Mouse (Mus musculus) right cerebral cortex, adult 18-20 months (tissue): Measurements from ENCODE around the gene Gm17651.

ENCODE experiments used
- DNase-seq: peaks from one replicate; pipeline ENCODE4 v3.0.0; 2022; ENCODE audit warnings: mixed read lengths

Gm17651 gene

DNA sequence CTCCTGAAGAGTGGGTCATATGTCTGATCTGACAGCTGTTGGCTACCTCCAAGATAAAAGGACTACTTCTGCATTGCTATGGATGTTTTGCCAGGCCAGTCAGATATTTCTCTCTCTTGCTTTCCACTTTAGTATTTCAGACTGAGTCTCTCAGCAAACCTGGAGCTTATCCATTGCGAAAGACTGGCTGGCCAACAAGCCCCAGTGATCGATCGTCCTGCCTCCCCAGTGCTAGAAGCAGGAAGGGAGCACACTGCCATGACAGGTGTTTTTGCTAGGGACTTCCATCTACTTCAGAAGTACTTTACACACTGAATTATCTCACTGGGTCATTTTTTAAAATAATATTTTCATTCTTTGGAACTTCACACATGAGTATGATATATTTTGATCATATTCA lies 3.9 kb upstream of the Gm17651 start:
- DNase-seq, result no peak

DNA sequence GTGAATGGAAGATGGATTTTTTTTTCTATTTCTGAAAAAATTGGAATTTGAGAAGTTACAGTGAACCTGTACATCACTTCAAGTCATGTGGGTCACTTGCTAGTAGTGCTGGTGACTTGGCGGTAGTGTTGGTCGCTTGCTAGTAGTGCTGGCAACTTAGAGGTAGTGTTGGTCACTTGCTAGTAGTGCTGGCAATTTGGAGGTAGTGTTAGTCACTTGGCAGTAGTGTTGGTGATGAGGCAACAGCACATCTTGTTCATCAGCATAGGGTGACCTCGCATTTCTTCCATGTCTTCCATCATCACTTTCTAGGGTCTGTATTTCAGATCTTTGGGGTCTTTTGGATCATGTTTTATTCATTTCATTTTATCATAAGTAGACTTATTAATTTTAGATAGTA lies 1.6 kb upstream of the Gm17651 start:
- no peak for DNase-seq

DNA sequence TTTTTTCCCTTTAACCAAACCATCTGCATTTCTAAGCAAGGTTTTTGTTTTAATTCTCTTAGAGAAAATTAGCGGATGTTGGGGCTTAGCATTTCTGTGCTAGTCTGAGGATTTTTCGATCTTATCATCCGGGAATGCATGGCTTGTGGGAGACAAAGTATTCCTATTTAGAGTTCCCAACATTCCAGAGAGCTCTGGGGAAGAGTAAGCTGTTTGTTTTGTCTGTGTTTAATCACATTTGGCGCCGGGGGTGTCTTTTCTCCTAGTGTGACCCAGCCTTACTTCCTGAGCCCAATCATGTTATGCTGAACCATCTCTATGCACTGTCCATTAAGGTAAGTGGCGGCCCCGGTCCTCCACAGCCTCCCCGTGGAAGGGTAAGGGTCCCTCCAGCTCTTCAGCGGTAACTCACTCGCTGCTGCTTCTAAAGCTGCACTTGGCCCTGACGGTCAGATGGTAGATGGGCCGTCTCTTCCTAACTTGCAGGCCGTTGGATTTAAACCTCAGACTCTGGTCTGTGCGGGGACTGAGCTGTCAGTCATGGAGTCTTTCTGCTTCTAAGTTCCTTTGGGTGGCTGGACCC lies 7.3 kb downstream of the Gm17651 start:
- no peak for DNase-seq

DNA sequence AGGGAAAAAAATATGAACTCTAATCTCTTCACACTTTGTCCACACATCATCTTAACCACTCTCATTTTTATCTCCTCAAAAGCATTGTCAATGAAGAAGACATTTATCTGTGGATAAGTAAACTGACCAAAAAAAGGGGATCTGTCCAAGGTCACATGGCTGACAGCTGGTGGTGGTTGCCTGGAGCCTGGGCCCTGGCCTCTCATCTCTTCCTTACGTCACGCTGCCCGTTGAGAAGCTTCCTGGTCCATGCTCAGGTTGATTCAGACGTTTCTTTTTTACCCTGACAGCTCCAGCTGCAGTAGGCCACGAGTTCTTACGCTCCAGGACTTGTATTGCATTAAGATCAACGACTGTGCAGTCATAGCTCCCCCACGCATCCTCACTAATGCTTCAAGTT lies 8.3 kb downstream of the Gm17651 start:
- no peak for DNase-seq

DNA sequence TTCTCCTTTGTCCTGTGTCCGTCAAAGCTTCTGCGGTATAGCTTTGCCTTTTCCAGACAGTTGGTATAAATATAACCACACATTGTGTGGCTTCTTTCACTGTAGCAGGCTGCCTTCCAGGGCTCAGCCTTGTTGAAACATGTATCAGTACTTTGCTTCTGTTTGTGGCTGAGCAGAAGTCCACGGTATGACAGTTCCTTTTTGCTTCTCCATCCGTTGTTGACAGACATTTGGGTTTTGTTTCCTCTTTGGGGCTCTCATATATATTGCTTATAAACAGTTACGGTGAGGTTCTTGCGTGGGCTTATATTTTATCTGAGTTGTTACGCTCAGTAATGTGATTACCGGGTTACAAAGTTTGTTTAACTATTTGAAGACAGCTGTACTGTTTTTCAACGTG lies 9.0 kb downstream of the Gm17651 start:
- DNase-seq, result no peak

DNA sequence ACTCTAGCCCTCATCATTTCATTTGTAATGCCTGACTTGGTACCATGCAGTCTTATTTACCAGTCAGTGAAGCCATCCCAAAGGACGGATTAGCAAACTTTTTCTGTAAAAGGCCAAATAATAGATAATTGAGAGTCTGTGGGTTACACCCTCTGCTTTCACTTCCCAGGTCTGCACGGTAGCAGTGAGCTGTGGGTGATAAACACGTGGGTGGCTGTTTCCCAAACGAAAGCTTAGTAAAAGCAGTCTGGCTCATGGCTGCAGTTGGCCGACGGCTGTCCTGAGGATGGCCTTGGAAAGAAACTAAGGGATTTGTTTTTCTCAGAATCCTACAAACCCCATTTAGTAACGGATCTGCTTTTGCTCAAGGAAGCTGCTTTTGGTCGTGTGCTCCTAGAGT lies 13.3 kb downstream of the Gm17651 start:
- no peak for DNase-seq

DNA sequence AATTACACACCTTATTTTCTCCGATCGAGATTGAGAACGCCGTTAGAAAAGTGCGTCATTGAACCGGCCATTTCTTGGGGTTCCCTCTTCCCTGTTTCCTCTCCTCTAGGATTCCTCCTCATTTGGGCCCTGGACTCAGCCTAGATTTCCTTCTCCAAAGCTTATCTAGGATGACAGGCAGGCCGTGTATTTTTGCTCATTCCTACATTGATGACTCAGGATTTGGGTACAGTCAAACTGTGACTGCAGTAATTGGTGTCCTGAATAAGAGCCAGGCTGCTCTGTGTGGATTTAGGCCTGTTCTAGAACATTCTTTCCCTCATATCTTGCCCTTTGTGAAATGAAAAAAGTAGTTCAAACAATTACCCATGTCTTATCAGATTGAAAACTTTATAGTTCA lies 14.7 kb downstream of the Gm17651 start:
- DNase-seq, result no peak

DNA sequence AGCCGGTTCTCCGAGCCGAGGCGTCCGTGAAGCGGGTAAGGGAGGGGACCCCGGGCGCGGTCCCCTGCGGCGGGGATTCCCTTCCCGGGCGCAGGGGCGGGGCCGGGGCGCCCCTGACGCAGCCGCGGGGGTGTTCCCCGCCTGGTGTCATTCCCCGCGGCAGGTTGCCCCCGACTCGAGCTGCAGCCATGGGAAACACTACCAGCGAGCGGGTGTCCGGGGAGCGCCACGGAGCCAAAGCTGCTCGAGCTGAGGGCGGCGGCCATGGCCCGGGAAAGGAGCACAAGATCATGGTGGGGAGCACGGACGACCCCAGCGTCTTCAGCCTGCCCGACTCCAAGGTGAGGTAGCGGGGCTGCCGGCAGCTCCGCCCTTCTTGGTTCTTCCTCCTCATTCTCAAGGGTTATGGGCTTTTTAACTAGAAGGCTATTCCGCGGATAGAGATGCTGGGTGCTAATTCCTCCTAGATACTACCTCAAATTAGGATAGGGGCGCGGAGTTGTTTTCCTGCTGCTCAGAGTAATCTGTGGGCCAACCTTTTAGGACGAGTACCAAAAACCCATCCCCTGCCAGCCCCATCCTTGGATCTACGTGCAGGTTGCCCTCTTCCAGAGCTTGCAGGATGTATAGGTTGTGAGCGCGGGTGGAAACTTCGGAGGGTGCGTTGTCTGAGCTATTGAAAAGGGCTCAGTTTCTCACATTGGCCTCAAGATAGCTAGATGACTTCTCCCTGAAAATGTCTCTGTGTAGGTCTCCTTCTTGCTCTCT lies 15.9 kb downstream of the Gm17651 start:
- DNase-seq, result peak; percentile 84

DNA sequence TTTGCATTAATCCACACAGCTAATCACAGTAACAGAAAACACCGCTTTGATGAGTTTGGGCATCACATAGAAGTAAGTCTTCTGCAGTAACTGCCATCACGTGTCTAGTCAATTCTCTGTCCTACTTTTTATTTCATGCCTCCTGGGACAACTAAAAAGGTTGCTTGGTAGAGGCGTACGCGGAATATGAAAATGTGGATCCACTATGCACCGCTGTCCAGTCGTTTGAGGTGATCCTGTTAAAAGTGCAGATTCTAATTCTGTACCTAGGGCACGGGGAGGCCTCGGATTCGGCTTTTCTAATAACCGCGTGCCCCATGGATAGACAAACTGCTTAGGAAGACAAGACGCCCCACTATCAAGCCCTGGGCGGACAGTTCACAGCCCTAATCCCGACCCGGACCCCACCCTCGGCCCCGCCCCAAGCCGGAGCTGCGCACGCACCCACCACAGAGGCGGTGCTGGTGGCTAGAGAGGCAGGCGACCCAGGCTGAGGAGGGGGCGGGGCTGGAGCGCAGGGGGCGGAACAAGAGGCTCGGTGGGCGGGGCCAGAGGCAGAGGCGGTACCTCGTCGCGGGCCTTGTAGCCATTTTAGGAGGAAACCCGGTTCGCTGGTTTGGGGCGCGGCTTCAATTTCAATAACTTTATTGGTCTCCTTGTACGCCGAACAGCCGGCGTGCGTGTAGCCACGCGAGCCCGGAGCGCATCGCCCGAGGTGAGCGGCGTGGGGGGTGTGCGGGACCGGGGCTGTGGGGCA lies 16.7 kb downstream of the Gm17651 start, which contains the start of gene Prkab2:
Gene Prkab2, plus strand, starts transcription at position 539 of the 757 bp plus-strand sequence.
- peak; percentile 99 for DNase-seq

DNA sequence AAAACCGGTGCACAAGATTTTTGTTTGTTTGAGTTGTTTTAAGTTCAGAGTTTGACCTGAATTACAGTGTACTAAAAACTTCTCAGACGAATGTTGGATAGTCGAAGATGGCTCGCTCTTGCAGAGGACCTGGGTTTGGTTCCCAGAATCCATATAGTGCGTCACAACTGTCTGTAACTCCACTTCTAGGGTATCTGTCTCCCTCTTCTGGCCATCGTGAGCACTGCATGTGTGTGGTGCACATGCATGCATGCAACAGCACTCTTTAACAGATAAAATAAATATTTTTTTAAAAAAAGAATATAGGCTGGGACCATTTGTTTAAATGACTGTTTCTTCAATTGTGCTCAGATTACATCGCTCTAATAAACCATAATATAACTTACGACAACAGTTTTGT lies 19.6 kb downstream of the Gm17651 start:
- no peak for DNase-seq

DNA sequence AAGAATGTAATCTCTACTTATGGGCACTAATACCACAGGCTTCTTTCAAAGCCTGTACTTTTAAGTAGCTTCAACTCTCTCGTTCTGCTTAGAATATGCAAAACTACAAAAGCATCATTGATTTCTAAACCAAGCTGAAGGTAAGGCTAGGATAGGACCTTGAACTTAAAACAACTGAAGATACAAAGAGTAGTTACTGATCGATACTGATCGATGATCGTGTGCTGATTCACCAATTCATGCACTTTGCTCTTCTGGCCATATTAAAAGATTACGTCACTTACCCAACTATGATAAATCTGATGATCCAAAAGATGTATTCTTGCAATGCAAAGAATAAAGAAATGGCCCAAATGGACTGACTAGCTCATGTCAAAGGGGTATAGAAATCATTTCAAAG lies 20.7 kb downstream of the Gm17651 start:
- no peak for DNase-seq

DNA sequence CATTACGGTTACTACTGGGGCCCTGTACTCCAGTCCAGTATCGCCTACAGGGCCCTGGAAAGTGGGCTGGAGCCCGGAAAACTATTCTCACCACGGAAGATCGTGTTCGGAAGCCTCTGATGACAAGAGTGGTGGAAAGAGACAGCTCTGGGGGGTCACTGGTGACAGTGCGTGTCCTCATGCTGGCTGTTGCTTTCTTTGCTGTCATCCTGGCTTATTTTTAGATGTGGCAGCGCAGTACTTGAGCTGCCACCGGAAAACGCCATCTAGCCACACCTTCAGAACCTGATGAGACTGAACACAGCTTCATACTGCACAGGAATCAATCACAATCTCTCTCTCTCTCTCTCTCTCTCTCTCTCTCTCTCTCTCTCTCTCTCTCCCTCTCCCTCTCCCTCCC lies 22.9 kb downstream of the Gm17651 start:
- DNase-seq, result no peak

DNA sequence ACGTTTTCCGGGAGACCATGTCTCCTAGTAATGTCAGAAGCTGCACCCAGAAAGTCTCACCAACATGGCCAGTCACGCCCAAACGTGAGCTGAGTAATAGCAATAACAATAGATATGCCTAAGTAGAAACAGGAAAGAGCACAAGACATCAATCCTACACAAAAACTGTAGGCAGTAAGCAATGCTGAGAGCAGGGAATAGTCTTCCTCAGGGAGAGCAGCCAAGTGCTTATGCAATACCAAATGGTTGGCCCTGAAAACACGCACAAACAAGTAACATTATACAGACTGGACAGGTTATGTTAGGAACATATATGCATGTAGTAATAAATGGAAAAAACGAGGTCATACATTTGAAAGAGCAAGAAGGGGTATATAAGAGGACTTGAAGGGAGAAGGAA lies 25.0 kb downstream of the Gm17651 start:
- no peak for DNase-seq

DNA sequence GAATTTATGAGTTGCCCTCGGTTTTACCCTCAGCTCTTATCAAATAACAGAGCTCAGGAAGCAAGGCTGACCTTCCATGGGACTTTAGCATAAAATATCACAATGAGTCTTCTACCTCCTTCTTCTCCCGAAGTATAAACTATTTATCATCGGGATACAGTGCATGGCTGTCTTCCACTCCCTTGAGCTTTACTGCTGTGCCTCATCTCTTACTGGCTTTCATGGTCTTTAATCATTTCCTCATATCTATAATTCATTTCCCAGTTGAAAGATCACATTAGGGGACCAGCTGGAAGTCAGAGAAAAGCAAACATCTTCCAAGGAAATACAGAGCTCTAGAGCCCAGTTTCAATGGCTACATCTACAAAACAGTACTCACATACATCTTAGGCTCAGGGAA lies 25.5 kb downstream of the Gm17651 start:
- no peak for DNase-seq

DNA sequence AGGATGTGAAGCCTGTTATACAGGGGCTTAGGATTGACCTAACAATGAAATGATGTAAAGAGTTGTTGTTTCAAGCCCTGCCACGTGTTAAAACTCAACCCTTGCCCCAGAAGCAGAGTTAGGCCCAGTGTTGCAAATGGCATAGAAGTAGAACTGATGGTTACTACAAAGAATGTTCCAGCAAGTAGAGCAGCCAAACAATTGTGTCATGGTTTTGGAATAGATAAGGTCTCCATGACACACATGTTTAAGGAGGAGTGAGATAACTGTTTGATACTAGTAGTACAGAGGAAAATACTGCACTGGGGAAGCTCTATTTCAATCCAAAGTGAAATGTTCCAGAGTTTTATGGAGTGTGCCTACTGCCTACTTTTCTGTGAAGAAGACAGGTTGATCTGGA lies 26.0 kb downstream of the Gm17651 start:
- no peak for DNase-seq

DNA sequence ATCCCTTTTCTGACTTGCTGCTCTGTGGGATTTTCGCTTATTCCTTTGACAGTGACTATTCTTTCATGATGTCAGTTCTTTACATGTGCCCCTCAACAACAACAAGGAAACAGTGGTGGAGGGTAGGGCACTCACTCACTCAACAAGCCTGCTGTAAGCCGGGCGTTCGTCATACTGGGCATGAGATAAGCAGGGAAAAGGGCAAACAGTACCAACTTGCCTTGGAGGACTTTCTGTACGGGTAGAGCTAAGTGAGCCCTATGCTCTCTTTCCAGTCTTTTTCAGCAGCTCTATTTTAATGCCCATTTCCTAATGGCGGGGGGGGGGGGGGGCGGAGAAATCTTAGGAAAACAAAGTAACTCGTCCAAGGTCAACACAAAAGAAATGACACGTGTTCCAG lies 32.5 kb downstream of the Gm17651 start:
- no peak for DNase-seq

DNA sequence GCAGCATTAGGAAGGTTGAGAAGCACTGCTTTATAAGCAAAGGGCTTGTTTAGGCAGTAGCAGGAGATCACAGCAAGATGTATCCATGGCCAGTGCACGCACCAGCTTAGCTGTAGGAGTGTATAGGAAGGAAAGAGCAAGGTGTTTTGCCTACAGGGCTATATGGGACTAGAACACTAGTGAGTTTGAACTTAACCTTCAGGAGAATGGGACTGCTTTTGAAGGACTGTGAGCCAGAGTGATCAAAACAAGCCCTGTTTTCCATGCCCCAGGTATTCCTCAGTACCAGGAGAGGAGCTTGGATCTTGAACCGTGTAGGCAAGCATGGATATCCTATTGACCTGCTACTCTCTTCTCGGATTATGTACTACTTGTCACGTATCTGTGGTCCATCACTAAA lies 33.1 kb downstream of the Gm17651 start:
- no peak for DNase-seq

DNA sequence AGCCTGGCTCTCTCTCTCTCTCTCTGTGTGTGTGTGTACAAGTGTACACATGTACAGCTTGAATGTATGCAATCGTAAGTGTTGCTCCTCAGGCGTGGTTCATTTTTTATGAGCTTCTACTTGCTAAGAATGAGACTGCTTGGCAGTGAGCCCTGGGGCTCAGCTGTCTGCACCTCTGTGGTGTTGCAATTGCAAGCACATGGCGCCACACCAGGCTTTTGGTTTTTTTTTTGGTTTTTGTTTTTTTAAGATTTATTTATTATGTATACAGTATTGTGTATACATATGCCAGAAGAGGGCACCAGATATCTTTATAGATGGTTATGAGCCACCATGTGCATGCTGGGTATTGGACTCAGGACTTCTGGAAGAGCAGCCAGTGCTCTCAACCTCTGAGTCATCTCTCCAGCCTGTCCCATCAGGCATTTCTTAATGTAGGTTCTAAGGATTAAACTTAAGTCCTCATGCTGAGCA lies 40.2 kb downstream of the Gm17651 start:
- DNase-seq, result no peak

DNA sequence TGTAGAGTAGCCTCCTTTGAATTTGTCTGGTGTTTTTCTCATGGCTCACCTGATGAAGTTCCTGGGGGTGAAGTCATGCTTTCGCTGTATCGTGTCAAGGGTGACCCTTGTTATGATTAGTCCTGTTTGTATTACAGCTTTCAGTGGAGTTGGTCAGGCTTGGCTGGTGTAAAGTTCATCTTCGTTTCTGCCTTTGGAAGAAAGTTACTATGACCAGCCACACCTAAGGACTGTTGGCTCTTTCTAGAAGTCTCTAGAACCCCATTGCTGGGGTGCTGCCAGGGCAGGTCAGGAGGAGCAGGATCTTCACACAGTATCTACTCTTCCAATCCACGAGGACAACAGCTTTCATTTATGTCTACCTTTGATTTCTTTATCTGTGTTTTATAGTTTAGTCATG lies 41.0 kb downstream of the Gm17651 start:
- DNase-seq, result no peak

DNA sequence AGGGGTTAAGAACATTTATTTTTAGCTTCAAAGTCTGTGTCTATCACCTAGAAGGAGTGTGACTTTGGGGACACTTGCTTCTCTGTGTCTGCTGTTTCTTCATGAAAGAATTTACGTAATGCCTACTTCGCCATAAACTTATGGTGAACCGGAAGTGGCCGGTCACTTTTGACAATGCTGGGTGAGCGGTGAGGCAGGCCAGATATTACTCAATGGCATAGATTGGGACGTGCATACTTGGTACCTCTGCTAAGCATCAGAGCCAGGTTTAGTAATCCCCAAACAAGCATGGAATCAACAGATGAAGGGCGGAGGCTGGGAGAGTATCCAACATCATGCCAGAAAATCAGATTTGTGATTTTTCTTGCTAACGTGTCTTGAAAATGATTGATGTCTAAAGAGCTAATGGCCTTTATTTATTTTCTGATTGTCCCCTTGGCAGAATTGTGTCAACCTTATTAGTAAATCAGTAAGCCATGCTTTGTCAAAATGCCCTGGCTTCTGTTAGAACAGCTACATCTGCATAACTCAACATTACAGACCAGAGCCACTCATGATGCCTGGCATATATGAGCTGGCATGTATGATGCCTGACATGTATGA lies 43.1 kb downstream of the Gm17651 start:
- DNase-seq, result no peak

DNA sequence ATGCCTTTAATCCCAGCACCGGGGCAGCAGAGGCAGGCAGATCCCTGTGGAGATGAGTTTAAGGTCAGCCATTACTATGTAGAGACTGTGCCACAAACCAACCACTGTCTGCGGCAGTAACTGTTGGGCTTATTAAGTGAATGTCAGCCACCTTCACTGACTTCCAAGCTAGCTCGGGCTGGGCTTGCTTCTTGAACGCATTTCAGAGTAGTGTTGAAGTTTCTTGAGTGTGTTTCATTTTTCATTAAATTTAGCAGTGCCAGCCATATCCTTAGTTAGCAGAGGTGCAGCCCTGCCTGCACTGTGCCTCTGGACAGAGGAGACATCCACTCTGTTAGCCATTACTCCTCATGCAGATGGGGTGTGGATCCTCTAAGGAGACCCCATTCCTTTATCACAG lies 43.7 kb downstream of the Gm17651 start:
- no peak for DNase-seq

DNA sequence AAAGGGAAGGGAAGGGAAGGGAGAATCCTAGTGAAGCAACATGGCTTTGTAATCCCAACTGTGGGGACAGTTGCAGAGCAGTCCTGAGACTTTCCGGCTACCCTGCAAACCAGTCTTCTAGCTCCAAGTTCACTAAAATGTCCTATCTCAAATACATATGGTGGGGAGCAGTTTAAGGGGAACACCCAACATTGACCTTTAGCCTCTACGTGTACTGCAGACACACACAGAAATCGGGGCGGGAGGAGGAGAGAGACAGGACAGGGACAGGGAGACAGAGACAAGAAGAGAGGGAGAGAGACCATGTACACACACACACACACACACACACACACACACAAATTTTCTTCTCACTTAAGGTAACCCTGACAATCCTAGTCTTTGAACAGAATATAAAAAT lies 44.6 kb downstream of the Gm17651 start:
- DNase-seq, result no peak

DNA sequence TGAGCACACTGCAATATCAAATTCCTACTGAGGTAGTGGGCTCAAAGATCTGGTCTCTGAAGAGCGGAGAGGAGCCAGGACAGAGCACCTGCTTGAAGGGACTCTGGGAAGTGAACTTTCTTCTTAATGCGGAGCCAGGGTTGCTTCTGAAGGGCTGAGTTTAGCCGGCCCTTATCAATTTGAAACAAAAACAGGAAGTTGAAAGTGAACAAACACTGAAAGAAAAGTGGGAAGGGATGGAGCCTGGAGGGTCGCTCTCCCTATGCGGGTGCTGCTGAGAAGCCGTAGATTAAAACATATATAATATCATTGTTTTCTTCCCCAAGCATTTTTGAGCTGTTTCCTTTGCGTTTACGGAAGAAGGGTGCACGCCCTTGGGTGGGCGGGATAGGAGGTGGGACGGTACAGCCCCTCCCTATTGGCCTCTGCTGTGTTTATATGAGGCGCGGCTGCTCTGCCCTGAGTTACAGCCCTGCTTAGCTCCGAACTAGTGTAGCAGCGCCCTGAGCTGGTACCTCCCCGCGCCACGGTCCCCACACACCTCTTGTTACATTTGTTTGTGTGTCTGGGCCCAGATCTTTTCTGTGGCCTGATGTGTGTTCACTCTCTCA lies 46.0 kb downstream of the Gm17651 start, which contains the start of gene Fmo5:
Gene Fmo5, plus strand, starts transcription at position 414 of the 611 bp plus-strand sequence.
- DNase-seq, result no peak
